Mouse (Mus musculus) left cerebral cortex, adult 9 months (tissue): Measurements from ENCODE around the gene Vmn1r128.
"Not testable (repeated sequence)": the region's sequence is repeated elsewhere in the genome, so short reads cannot be mapped to it uniquely, and the experiment has no call there.

Experiments
- DNase-seq, 2 experiments: peaks; one replicate each; pipeline ENCODE4 v3.0.0; 2022; ENCODE audit warnings: low spot score in 2 of 2

Gene Vmn1r128

GRCm38 (mm10) chr7:21349073-21349472 lies at the start of gene Vmn1r128:
Gene Vmn1r128 (plus strand): TSS chr7:21349373.
- DNase-seq = not testable (repeated sequence)

- DNase-seq = not testable (repeated sequence)
Observed at GRCm38 (mm10) chr7:21301367-21301766, 47.8 kb upstream of the Vmn1r128 start, which contains the start of gene Vmn1r126. Gene Vmn1r126 (minus strand): TSS chr7:21301467.

- not testable (repeated sequence) for DNase-seq
Observed at GRCm38 (mm10) chr7:21319761-21320160, 29.4 kb upstream of the Vmn1r128 start, which contains the start of gene Vmn1r127. Gene Vmn1r127 (minus strand): TSS chr7:21319861.

GRCm38 (mm10) chr7:21361191-21361590 lies 12.0 kb downstream of the Vmn1r128 start, which contains the start of gene Vmn1r129:
Gene Vmn1r129 (minus strand): TSS chr7:21361291.
- not testable (repeated sequence) for DNase-seq
